In the genomic region with DNA sequence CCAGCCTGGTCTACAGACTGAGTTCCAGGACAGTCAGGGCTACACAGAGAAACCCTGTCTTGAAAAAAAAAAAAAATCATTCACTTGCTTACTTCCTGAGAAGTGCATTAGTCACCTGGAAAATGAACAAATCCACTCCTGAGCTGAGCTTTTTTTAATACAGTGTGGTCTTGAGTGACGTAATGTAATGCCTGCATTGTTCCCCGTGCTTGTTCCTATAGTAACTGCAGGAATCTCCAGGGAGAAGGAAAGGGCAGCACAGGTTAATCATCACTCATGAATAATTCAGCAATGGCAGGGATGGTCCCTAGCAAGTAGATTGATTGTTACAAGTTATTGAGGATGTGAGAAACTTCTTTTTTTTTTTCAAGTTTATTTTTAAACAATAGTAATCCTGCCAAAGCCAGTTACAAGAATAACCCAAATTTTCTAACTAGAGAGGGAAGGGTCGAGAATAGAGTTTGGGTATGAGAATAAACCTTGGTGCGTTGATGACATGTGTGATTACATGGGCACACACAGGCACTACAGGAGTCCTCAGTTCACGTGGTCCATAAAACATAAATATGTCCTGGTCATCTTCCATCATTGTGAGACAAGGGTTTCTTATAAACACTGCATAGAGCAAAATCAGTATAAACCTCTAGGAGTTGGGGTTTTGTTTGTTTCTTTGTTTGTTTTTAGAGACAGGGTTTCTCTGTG, we compare ENCODE assay signal across 15 mouse cellular contexts. TPM values are rescaled to one million over a fixed set of nuclear protein-coding genes. Genes with fewer than 3 reads are reported as not detected.
DNase-seq lines count a peak whose midpoint lies in the region; ATAC-seq lines count a peak whose summit lies in the region.
"Had no signal": no experiment of that assay in that cellular context is flagged by ENCODE, and none has a peak within 500 bp of the region (broad histone marks: within the 10 kb centered on the region; RNA-seq: fewer than 3 reads in every experiment).

No protein-coding gene starts in this region.

- 52% methylated on average over 5 of the region's 5 CpGs for WGBS in kidney, embryonic 15.5 days
- 30% methylated on average over 5 of the region's 5 CpGs for WGBS in forebrain, embryonic 16.5 days
- 27% methylated on average over 5 of the region's 5 CpGs for WGBS in midbrain, embryonic 15.5 days

- no peak overlapping the region for H3K27ac ChIP-seq in kidney, embryonic 15.5 days
- H3K27ac ChIP-seq in forebrain, embryonic 16.5 days (ENCODE audit: low read length), result no peak overlapping the region
- no peak overlapping the region for H3K27ac ChIP-seq in midbrain, embryonic 15.5 days
- H3K27ac ChIP-seq: heart, embryonic 15.5 days; limb, embryonic 15.5 days had no signal

- no peak for DNase-seq in kidney, postnatal 4 days
- DNase-seq in R1 (ENCODE audit: low read depth, low spot score), result peak; percentile 58
- DNase-seq in gastrocnemius, adult 18-20 months (ENCODE audit: low spot score), result no peak
- DNase-seq in thymus, postnatal 10 days (ENCODE audit: low spot score in 2 of 2), result no peak
- no peak for DNase-seq in layer of hippocampus, adult 18-20 months (ENCODE audit: low spot score in 2 of 2)
- DNase-seq: cerebellum, adult 9-11 months; kidney, postnatal 25 days; spleen, adult 18-20 months; thymus, postnatal 25 days had no signal

- H3K9me3 ChIP-seq in kidney, embryonic 15.5 days (replicated peaks), result no peaks in the 10 kb centered on the region
- no peaks in the 10 kb centered on the region for H3K9me3 ChIP-seq in forebrain, embryonic 16.5 days (ENCODE audit: control insufficient read depth, low read length)
- H3K9me3 ChIP-seq in midbrain, embryonic 15.5 days, result no peaks in the 10 kb centered on the region
- H3K9me3 ChIP-seq: heart, embryonic 15.5 days; limb, embryonic 15.5 days had no signal

- H3K4me3 ChIP-seq in kidney, embryonic 15.5 days (replicated peaks), result no peak overlapping the region
- H3K4me3 ChIP-seq in forebrain, embryonic 16.5 days (replicated peaks; ENCODE audit: low read length), result no peak overlapping the region
- H3K4me3 ChIP-seq in midbrain, embryonic 15.5 days, result no peak overlapping the region
- H3K4me3 ChIP-seq: heart, embryonic 15.5 days; limb, embryonic 15.5 days had no signal

- peak; percentile 83 for ATAC-seq in kidney, embryonic 15.5 days (replicated peaks; ENCODE audit: low FRiP score)
- peak; percentile 61; the same call in 1 of the 2 replicates for ATAC-seq in forebrain, embryonic 16.5 days
- peak; percentile 91 for ATAC-seq in midbrain, embryonic 15.5 days (replicated peaks)

- no peaks in the 10 kb centered on the region for H3K36me3 ChIP-seq in kidney, embryonic 15.5 days
- H3K36me3 ChIP-seq in forebrain, embryonic 16.5 days (ENCODE audit: control insufficient read depth, insufficient read depth), result no peaks in the 10 kb centered on the region
- no peaks in the 10 kb centered on the region for H3K36me3 ChIP-seq in midbrain, embryonic 15.5 days (replicated peaks)
- H3K36me3 ChIP-seq: heart, embryonic 15.5 days; limb, embryonic 15.5 days had no signal

- no peak overlapping the region for H3K4me2 ChIP-seq in kidney, embryonic 15.5 days
- no peak overlapping the region for H3K4me2 ChIP-seq in forebrain, embryonic 16.5 days (ENCODE audit: low read length)
- no peak overlapping the region for H3K4me2 ChIP-seq in midbrain, embryonic 15.5 days
- H3K4me2 ChIP-seq: heart, embryonic 15.5 days; limb, embryonic 15.5 days had no signal

- no peaks in the 10 kb centered on the region for H3K27me3 ChIP-seq in kidney, embryonic 15.5 days
- no peaks in the 10 kb centered on the region for H3K27me3 ChIP-seq in forebrain, embryonic 16.5 days (replicated peaks; ENCODE audit: control insufficient read depth, insufficient read depth, low read length)
- H3K27me3 ChIP-seq in midbrain, embryonic 15.5 days (replicated peaks), result no peaks in the 10 kb centered on the region
- H3K27me3 ChIP-seq: CH12.LX; heart, embryonic 15.5 days; limb, embryonic 15.5 days had no signal

- H3K9ac ChIP-seq in kidney, embryonic 15.5 days, result no peak overlapping the region
- no peak overlapping the region for H3K9ac ChIP-seq in forebrain, embryonic 16.5 days (replicated peaks; ENCODE audit: low read depth, low read length)
- H3K9ac ChIP-seq in midbrain, embryonic 15.5 days, result no peak overlapping the region
- H3K9ac ChIP-seq: heart, embryonic 15.5 days; limb, embryonic 15.5 days had no signal

- 0 out of 2 replicates have a peak, but pooled peaks cover 2% of the 10 kb centered on the region for H3K4me1 ChIP-seq in kidney, embryonic 15.5 days
- H3K4me1 ChIP-seq in forebrain, embryonic 16.5 days (replicated peaks; ENCODE audit: control insufficient read depth, insufficient read depth, low read length), result no peaks in the 10 kb centered on the region
- 0 out of 2 replicates have a peak, but pooled peaks cover 2% of the 10 kb centered on the region for H3K4me1 ChIP-seq in midbrain, embryonic 15.5 days
- H3K4me1 ChIP-seq: limb, embryonic 15.5 days had no signal

RNA-seq across cellular contexts. Expression of a gene that starts 8.8 kb away (rescaled TPM):
- 4.3 and 5.1 TPM in 2 replicates for polyA plus RNA-seq in kidney, embryonic 15.5 days (2015; fragmentation: Nextera tagmentation; extraction: Ambion mirVana)
- polyA plus RNA-seq in forebrain, embryonic 16.5 days (2015; fragmentation: Nextera tagmentation; extraction: Ambion mirVana), result 0.18 and 0.30 TPM in 2 replicates
- 0.77 TPM in 2 replicates for polyA plus RNA-seq in midbrain, embryonic 15.5 days (2015; fragmentation: Nextera tagmentation; extraction: Ambion mirVana)
- under 1 TPM; 0.05 to 0.16 TPM for total RNA-seq in gastrocnemius, adult 18-20 months (2021)
- total RNA-seq in layer of hippocampus, adult 18-20 months (2021), result under 1 TPM; 0.10 to 0.15 TPM

RNA-seq across cellular contexts. Expression of a gene that starts 44.0 kb away (rescaled TPM):
- 13.4 and 13.9 TPM in 2 replicates for polyA plus RNA-seq in kidney, embryonic 15.5 days (2015; fragmentation: Nextera tagmentation; extraction: Ambion mirVana)
- polyA plus RNA-seq in forebrain, embryonic 16.5 days (2015; fragmentation: Nextera tagmentation; extraction: Ambion mirVana), result 8.3 and 9.6 TPM in 2 replicates
- polyA plus RNA-seq in midbrain, embryonic 15.5 days (2015; fragmentation: Nextera tagmentation; extraction: Ambion mirVana), result 6.3 and 8.0 TPM in 2 replicates
- total RNA-seq in gastrocnemius, adult 18-20 months (2021), result 1 to 10 TPM; 4.6 to 4.8 TPM
- total RNA-seq in layer of hippocampus, adult 18-20 months (2021), result 1 to 10 TPM; 4.4 to 4.6 TPM
